Mouse (Mus musculus) cerebellum, adult 8-10 months (tissue): ENCODE measurements at regions not wholly inside any gene's neighbourhood (a gene's known extent, or its start where the extent isn't known, plus 50 kb on each side); places are given as distances from the start of the nearest gene placed in this dataset.
A peak's percentile ranks its signal among the peaks of the same experiment; 100 is the strongest.

Experiments used
- DNase-seq: peaks from one replicate; pipeline ENCODE4 v3.0.0; 2022

DNA sequence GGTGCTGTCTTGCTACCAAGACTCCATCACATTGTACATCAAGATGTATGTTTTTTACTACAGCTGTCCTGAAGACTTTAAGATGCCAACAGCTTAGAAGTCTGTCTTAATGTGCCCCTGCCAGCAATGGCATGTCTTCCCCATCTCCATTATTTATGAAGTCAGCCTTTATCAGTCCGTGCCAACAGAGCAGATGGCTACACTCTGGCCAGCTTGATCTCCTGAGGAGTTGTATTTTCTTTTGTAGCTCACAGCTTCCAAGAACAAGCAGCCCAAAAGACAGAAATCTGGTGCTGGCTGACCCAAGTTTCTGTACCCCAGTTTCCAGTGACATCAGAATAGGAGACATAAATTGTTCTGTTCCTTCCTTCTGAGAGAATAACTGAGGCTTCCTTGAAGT, 140.5 kb upstream of the Hnrnpa3 start:
- peak; percentile 25 for DNase-seq

- no peak for DNase-seq
These were observed 133.5 kb upstream of the Hnrnpa3 start for GRCm38 (mm10) chr2:75525562-75525961.

- DNase-seq, result no peak
These were observed 130.4 kb upstream of the Hnrnpa3 start for GRCm38 (mm10) chr2:75528706-75529105.

DNA sequence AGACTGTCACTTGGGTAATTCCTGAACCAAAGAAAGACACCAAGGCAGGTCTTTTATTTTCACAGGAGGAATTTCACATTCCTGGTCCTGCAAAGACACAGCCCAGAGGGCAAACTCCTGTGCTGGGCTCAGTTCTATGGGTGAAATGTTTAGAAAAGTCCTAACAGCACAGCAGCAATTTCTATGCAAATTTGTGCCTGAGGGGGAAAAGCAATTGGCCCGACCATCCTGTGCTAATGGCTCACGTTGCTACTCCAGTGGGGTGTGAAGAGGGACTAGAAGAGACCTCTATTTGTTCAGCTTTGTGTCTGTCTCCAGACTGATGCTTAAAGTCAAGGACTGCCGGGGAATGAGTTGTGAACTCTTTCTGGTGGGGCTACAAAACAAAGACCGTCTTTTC, 120.9 kb upstream of the Hnrnpa3 start:
- DNase-seq, result no peak

- DNase-seq, result no peak
These were observed 119.3 kb upstream of the Hnrnpa3 start for GRCm38 (mm10) chr2:75539726-75540125.

- DNase-seq, result no peak
These were observed 116.7 kb upstream of the Hnrnpa3 start for GRCm38 (mm10) chr2:75542331-75542730.

DNA sequence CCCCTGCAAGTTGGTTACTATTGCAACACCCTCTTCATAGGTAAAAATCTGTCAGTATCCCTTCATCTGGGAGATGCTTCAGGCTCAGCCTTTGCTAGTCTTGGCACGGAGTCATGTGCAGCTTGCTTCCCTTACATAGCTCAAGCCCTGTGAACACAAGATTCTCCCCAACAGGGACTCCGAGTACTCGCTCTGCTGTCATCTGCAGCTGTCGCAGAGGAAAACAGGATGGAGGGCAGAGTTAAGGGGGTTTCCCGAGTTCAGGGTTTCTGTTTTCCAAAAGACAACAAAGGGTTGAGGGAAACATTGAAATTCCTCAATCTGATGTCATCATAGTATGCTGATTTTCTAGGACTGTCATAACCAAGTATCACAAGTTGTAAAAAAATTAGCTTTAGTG, 116.3 kb upstream of the Hnrnpa3 start:
- DNase-seq, result no peak

- no peak for DNase-seq
These were observed 113.1 kb upstream of the Hnrnpa3 start for GRCm38 (mm10) chr2:75545971-75546370.

- no peak for DNase-seq
These were observed 103.4 kb upstream of the Hnrnpa3 start for GRCm38 (mm10) chr2:75555676-75556075.

DNA sequence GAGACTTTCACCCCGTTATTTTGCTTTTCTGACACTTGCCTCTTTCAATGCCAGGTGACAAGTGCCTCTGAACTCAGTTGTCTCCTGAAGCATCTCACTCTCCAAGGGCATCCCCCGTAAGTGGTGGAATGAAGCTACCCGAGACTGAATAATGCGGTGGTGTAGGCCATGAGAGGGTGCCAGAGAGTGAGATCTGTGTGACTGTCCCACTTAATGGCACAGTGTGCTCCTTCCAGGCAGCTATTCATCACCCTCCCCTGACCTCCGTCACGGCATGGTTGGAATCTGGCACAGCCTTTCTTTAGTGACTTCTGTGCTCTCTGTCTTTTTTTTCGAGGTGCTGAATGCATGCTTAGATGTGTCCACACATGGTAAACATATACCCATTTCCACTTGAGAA, 102.3 kb upstream of the Hnrnpa3 start:
- no peak for DNase-seq

DNA sequence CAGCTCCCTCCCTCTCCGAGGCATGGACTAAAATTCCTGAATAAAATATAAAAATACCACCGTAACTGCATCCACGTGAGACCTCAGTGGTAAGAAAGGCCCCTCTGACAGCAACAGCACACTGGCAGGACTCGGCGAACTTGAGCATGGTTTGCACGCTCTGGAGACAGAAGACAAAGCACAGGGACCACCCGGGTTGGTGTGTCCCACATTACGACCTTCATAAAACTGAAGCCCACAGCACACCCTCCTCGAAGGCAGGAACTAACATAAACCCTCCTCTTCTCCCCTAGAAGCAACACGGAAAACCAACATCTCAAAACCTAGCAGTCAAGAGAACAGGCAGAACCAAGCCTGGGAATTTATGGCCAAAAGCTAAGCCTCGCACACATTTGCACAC, 101.7 kb upstream of the Hnrnpa3 start:
- DNase-seq, result no peak

DNA sequence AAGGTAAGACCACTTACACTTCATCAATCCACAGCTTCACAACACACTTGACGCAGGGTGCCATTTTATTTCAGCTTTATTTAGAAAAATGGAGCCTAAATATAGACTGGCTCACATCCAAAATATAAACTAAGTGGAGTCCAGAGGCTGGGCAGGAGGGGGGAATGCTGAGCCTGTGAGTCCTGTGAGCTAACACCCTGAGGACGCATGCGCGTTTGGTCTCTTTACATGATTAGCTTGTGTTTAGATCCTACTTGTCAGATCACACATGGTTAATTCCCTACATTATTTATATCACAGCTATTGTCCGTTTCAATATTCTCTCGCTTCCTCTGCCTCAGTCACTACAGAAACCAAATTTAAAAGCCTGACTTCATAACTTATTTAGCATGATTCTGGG, 99.1 kb upstream of the Hnrnpa3 start:
- no peak for DNase-seq

DNA sequence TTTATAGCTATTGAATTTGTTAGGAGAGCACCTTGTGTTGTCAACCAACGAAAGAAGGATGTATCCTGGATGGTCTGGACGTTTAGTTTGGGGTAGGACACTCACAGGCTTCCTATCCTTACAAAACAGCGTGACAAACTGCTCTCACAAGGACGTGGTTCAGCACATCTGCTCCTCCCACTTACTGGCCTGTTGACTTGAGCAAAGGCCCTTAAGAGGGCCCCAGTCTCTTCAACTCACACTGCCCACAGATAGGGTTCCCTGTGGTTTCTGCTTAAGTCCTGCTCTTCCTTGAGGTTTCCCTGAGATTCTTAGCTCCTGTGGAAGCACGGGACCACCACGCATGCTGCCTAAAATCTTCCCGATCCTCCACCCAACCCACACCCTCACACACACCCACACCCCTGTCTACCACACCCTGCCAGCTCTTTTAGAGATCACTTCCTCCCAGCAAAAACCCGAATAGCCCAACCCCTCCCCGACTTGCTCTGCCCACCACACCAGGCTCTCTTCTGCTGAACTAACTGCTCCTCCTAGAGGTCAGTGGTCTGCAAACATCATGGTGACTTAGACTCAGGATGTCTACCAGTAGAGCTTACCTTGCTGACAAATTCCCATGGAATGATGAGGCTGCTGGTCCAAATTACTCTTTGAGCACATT, 95.7 kb upstream of the Hnrnpa3 start:
- no peak for DNase-seq

GRCm38 (mm10) chr2:75564809-75565208, 94.3 kb upstream of the Hnrnpa3 start:
- DNase-seq, result no peak

- no peak for DNase-seq
These were observed 91.9 kb upstream of the Hnrnpa3 start for GRCm38 (mm10) chr2:75567131-75567530.

DNA sequence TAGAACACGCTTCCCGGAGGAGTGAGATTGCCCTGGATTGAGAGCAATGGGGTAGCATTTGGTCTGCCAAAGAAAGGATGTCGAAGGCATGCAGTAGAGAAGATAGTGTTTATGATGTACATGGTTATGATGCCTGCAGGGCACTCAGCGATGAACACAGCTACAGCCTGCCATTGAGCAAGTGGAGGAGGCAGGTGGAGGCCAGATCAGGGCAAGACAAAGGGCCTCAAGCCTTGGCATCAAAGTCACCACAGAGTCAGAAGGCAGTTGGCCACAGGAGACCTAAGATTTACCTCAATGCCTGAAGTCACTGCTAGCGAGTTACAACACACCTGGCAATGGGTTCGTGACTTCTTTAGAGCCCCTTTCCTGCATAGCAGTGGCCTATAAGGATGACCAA, 89.3 kb upstream of the Hnrnpa3 start:
- DNase-seq, result no peak

- no peak for DNase-seq
These were observed 88.8 kb upstream of the Hnrnpa3 start for GRCm38 (mm10) chr2:75570246-75570645.

DNA sequence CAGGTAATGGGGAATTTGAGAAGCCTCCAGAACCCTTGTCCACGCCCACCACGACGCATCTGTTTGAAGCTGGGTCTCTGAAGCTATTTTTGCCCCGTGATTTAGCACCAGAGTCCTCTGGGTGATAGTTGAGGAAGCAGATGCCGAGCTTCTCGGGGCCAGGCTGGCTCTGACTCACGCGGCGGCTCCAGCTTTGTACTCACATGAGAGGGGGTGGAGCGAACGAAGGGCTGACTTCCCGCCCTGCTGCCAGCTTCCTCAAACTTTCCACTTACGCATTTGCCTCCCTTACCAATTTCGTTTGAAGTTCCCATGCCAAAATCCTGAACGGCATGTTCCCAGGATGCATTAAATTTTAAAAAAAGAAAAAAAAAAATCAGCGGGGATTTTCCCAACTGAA, 74.1 kb upstream of the Hnrnpa3 start:
- DNase-seq, result no peak

DNA sequence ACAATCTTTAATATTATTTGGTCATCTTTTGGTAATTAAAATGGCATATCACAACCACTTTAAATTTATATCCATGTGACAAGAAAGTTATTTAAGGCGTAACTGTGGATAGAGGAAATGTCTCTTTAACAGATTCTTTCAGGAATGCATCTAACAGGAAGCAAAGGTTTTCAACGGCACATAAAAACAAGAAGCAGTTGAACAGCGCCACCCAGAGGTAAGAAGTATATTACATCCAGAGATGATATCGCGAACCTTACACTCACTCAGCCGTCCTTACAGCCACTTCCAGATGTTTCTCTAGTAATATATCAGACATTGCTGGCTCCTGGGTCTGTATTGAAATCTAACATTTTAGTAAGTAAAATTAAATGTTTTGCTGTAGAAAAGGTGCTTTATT, 70.5 kb upstream of the Hnrnpa3 start:
- peak; percentile 39 for DNase-seq

GRCm38 (mm10) chr2:75589452-75589851, 69.6 kb upstream of the Hnrnpa3 start:
- DNase-seq, result no peak

DNA sequence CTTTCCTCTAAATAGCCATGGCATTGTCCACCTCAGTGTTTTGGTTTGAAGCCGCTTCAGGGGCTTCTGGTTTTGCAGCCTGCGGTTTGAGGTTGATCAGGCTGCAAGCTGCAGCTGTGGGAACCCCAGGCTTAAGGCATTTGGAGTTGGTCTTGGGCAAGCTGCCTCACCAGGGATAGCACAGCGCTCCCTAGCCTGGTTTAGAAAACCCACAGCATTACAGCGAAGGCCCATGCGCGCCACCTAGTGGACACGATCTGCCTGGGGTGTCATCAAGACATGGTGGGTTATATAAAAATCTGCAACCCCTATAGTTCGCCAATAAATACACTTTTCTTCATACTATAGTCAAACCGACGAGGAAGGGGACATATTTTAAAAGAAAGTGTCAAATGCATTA, 68.9 kb upstream of the Hnrnpa3 start:
- DNase-seq, result peak; percentile 66

DNA sequence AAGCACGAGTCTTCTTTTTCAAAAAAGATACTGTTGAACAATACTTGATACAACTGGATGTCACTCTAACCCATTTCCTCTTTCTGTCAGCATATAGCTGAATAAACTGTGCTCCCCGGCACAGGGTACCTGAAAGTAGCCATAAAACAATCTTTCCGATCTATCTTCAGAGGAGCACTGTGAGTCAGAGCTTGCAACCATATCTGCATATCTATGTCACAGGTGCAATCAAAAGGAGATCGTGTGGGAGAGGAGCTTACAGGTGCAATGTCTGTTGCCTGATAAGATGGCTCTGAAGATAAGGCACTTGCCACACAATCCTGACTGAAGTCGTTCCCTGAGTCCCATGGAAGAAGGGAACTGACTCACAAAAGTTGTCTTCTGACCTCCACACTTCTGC, 58.5 kb upstream of the Hnrnpa3 start:
- no peak for DNase-seq

DNA sequence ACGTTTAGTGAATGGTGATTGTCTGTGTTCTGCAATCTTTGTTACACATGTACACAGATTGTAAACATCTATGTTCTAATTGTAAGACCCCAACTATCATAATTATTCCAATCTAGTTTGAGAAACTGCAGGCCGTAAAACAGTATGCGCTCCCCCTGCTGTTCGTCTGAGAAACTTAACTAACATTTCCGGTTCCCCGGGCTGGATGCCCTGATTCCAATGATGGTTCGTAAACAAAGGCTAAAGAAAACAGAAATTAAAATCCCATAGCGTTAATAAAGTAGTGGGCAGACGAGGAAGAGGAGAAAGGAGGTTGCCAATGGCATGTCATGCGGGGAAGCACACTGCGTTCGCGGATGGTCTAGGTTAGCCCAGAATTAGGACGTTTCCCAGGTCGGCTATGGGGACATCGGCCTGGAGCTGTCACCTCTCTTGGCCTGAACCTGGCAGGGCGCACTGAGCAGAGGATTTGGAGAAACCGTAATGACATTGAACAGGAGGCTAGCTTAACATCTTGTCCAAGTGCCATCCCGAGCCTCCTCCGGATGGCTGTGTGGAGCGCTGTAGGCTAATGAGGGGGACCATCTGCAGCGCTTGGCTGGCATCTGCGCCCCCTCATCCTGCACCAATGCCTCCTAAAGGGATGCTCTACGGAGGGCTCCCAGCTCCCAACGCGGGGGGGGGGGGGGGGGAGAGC, 55.7 kb upstream of the Hnrnpa3 start:
- DNase-seq, result peak; percentile 53

DNA sequence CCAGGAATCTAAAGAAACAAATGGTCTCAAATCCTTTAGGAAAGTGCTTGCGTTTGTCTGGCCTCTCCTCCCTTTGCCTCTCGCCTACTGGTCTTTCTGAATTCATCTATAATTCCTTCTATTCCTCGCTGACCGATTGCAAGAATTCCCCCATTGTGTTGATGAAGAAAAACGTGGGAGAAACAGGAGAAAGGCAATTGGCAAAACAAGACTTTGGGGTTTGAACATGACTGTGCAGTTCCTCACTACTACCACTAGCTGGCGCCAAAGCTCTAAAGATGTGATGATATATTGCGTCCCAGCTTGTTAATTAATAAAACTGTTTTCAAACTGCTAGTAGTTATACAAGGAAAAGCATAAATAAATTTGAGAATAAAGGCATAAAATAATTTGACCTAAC, 53.4 kb upstream of the Hnrnpa3 start:
- peak; percentile 66 for DNase-seq
